ENCODE assay signal across 34 mouse cellular contexts in the genomic region with DNA sequence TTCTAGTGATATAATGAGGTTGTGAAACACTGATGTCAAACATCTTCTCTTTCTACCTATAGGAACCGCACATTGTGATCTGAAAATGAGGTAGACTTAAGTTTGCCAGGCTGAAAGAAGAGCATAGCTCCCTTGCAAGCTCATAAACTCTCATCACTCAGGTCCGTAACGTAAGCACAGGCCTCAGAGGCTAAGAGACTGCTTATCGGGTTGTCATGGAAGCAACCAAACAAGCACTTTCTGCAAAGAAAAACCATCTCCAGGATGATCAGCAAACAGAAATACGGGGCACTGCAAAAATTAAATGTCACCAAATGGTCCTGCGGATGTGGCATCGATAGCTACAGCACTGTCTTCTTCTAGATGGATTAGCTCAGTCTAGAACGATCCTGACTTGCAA. TPM values are rescaled to one million over a fixed set of nuclear protein-coding genes. Genes with fewer than 3 reads are reported as not detected.
DNase-seq lines count a peak whose midpoint lies in the region; ATAC-seq and TF ChIP-seq lines count a peak whose summit lies in the region.
"Had no signal": no experiment of that assay in that cellular context is flagged by ENCODE, and none has a peak within 500 bp of the region (broad histone marks: within the 10 kb centered on the region; RNA-seq: fewer than 3 reads in every experiment).

No protein-coding gene starts in this region.

- H3K27me3 ChIP-seq in heart, embryonic 11.5 days (ENCODE audit: control insufficient read depth, insufficient read depth, low read length) = no peaks in the 10 kb centered on the region
- no peaks in the 10 kb centered on the region for H3K27me3 ChIP-seq in hindbrain, postnatal 0 days (ENCODE audit: insufficient read depth, low read length)
- H3K27me3 ChIP-seq in hindbrain, embryonic 12.5 days = no peaks in the 10 kb centered on the region
- H3K27me3 ChIP-seq in midbrain, embryonic 11.5 days (ENCODE audit: control insufficient read depth, insufficient read depth, low read length) = no peaks in the 10 kb centered on the region
- H3K27me3 ChIP-seq in midbrain, postnatal 0 days (ENCODE audit: insufficient read depth, low read length) = no peaks in the 10 kb centered on the region
- H3K27me3 ChIP-seq: hindbrain, embryonic 13.5 days; limb, embryonic 13.5 days; midbrain, embryonic 15.5 days; stomach, embryonic 15.5 days had no signal

- WGBS in heart, embryonic 11.5 days (ENCODE audit: insufficient replicate concordance) = 56% methylated on average over 8 of the region's 8 CpGs
- WGBS in hindbrain, postnatal 0 days = 84% methylated on average over 8 of the region's 8 CpGs
- WGBS in hindbrain, embryonic 12.5 days = 86% methylated on average over 8 of the region's 8 CpGs
- WGBS in midbrain, embryonic 11.5 days = 86% methylated on average over 8 of the region's 8 CpGs
- WGBS in midbrain, postnatal 0 days = 87% methylated on average over 8 of the region's 8 CpGs

- H3K9ac ChIP-seq in heart, embryonic 11.5 days (ENCODE audit: low read depth, low read length) = no peak overlapping the region
- H3K9ac ChIP-seq in hindbrain, postnatal 0 days (replicated peaks; ENCODE audit: low read length) = no peak overlapping the region
- H3K9ac ChIP-seq in hindbrain, embryonic 12.5 days = no peak overlapping the region
- H3K9ac ChIP-seq in midbrain, embryonic 11.5 days (ENCODE audit: low read length) = no peak overlapping the region
- H3K9ac ChIP-seq in midbrain, postnatal 0 days (replicated peaks; ENCODE audit: low read length, poor library complexity, severe bottlenecking) = no peak overlapping the region
- H3K9ac ChIP-seq: hindbrain, embryonic 13.5 days; limb, embryonic 13.5 days; midbrain, embryonic 15.5 days; stomach, embryonic 15.5 days had no signal

- H3K9me3 ChIP-seq in heart, embryonic 11.5 days (replicated peaks; ENCODE audit: control insufficient read depth, low read length) = no peaks in the 10 kb centered on the region
- no peaks in the 10 kb centered on the region for H3K9me3 ChIP-seq in hindbrain, postnatal 0 days (ENCODE audit: low read length)
- H3K9me3 ChIP-seq in hindbrain, embryonic 12.5 days (replicated peaks) = no peaks in the 10 kb centered on the region
- no peaks in the 10 kb centered on the region for H3K9me3 ChIP-seq in midbrain, embryonic 11.5 days (ENCODE audit: control insufficient read depth, low read length)
- H3K9me3 ChIP-seq in midbrain, postnatal 0 days (ENCODE audit: low read length) = no peaks in the 10 kb centered on the region
- H3K9me3 ChIP-seq: hindbrain, embryonic 13.5 days; limb, embryonic 13.5 days; midbrain, embryonic 15.5 days; stomach, embryonic 15.5 days had no signal

- no peak overlapping the region for H3K4me3 ChIP-seq in heart, embryonic 11.5 days (ENCODE audit: low read depth, low read length)
- no peak overlapping the region for H3K4me3 ChIP-seq in hindbrain, postnatal 0 days (ENCODE audit: low read length)
- no peak overlapping the region for H3K4me3 ChIP-seq in hindbrain, embryonic 12.5 days
- H3K4me3 ChIP-seq in midbrain, embryonic 11.5 days (ENCODE audit: low read depth, low read length) = no peak overlapping the region
- H3K4me3 ChIP-seq in midbrain, postnatal 0 days (ENCODE audit: low read depth, low read length) = no peak overlapping the region
- H3K4me3 ChIP-seq: erythroblast, embryonic 14.5 days; hindbrain, embryonic 13.5 days; limb, embryonic 13.5 days; midbrain, embryonic 15.5 days; stomach, embryonic 15.5 days had no signal

- no peak for DNase-seq in heart, adult 8-10 months (ENCODE audit: low spot score)
- DNase-seq in hindbrain, postnatal 0 days (ENCODE audit: low spot score) = peak; percentile 3
- DNase-seq in midbrain, embryonic 11.5 days (ENCODE audit: low spot score, missing footprints) = peak; percentile 10
- no peak for DNase-seq in midbrain, postnatal 0 days (ENCODE audit: low spot score)
- peak; percentile 5 for DNase-seq in telencephalon, adult 2 months (ENCODE audit: low read depth, low spot score)
- DNase-seq: cerebellum, adult 18-20 months; cerebellum, postnatal 10 days; kidney, adult 9 months; kidney, postnatal 10 days; lung, postnatal 10 days; right cerebral cortex, postnatal 25 days; thymus, adult 2 months; thymus, postnatal 36 days had no signal

- H3K27ac ChIP-seq in heart, embryonic 11.5 days (ENCODE audit: low read depth, low read length) = peak overlapping the region; percentile 65; the same call in 1 of the 2 replicates
- no peak overlapping the region for H3K27ac ChIP-seq in hindbrain, postnatal 0 days
- no peak overlapping the region for H3K27ac ChIP-seq in hindbrain, embryonic 12.5 days
- H3K27ac ChIP-seq in midbrain, embryonic 11.5 days (ENCODE audit: low read depth, low read length) = no peak overlapping the region
- no peak overlapping the region for H3K27ac ChIP-seq in midbrain, postnatal 0 days (ENCODE audit: low read depth, low read length)
- H3K27ac ChIP-seq: hindbrain, embryonic 13.5 days; limb, embryonic 13.5 days; midbrain, embryonic 15.5 days; stomach, embryonic 15.5 days had no signal

- H3K4me1 ChIP-seq in heart, embryonic 11.5 days (ENCODE audit: control insufficient read depth, insufficient read depth, low read length) = peaks cover 26% of the 10 kb centered on the region
- H3K4me1 ChIP-seq in hindbrain, postnatal 0 days (ENCODE audit: insufficient read depth, low read length) = peaks cover 5% of the 10 kb centered on the region; the same call in 1 of the 2 replicates
- peaks cover 6% of the 10 kb centered on the region for H3K4me1 ChIP-seq in hindbrain, embryonic 12.5 days
- no peaks in the 10 kb centered on the region for H3K4me1 ChIP-seq in midbrain, embryonic 11.5 days (ENCODE audit: control insufficient read depth, insufficient read depth, low read length)
- H3K4me1 ChIP-seq in midbrain, postnatal 0 days (ENCODE audit: insufficient read depth, low read length) = no peaks in the 10 kb centered on the region

- ATAC-seq in heart, embryonic 11.5 days (replicated peaks; ENCODE audit: insufficient number of reproducible peaks, low FRiP score, low TSS enrichment) = no peak
- ATAC-seq in hindbrain, postnatal 0 days = no peak
- ATAC-seq in hindbrain, embryonic 12.5 days (ENCODE audit: low FRiP score) = no peak
- ATAC-seq in midbrain, embryonic 11.5 days (ENCODE audit: low FRiP score) = no peak
- ATAC-seq in midbrain, postnatal 0 days (ENCODE audit: low FRiP score) = no peak
- ATAC-seq: CD4-positive, CD25-positive, alpha-beta regulatory T cell, adult 4 months; forebrain, embryonic 16.5 days; intestine, postnatal 0 days; midbrain, embryonic 15.5 days had no signal

- no peaks in the 10 kb centered on the region for H3K36me3 ChIP-seq in heart, embryonic 11.5 days (ENCODE audit: control insufficient read depth, insufficient read depth, low read length)
- no peaks in the 10 kb centered on the region for H3K36me3 ChIP-seq in hindbrain, postnatal 0 days (ENCODE audit: insufficient read depth, low read length)
- no peaks in the 10 kb centered on the region for H3K36me3 ChIP-seq in hindbrain, embryonic 12.5 days
- H3K36me3 ChIP-seq in midbrain, embryonic 11.5 days (ENCODE audit: control insufficient read depth, insufficient read depth, low read length) = no peaks in the 10 kb centered on the region
- H3K36me3 ChIP-seq in midbrain, postnatal 0 days (ENCODE audit: insufficient read depth, low read length) = no peaks in the 10 kb centered on the region
- H3K36me3 ChIP-seq: hindbrain, embryonic 13.5 days; midbrain, embryonic 15.5 days had no signal

- H3K4me2 ChIP-seq in heart, embryonic 11.5 days = no peak overlapping the region
- no peak overlapping the region for H3K4me2 ChIP-seq in hindbrain, postnatal 0 days (ENCODE audit: low read depth, low read length)
- H3K4me2 ChIP-seq in hindbrain, embryonic 12.5 days (replicated peaks) = no peak overlapping the region
- no peak overlapping the region for H3K4me2 ChIP-seq in midbrain, embryonic 11.5 days
- H3K4me2 ChIP-seq in midbrain, postnatal 0 days (ENCODE audit: low read depth, low read length, poor library complexity, severe bottlenecking) = no peak overlapping the region
- H3K4me2 ChIP-seq: hindbrain, embryonic 13.5 days; limb, embryonic 13.5 days; liver, embryonic 11.5 days; midbrain, embryonic 15.5 days; stomach, embryonic 15.5 days had no signal

- TF ChIP-seq CTCF in hindbrain, postnatal 0 days (IDR thresholded peaks at IDR 0.05; ENCODE audit: low read depth) = no peak
- TF ChIP-seq CTCF in midbrain, postnatal 0 days (IDR thresholded peaks at IDR 0.05) = no peak

RNA-seq across cellular contexts. Expression of a gene that starts 23.3 kb away (rescaled TPM):
- polyA plus RNA-seq in heart, embryonic 11.5 days (2014; fragmentation: Nextera tagmentation; extraction: Ambion mirVana) = 0.11 and 0.33 TPM in 2 replicates
- total RNA-seq in heart, adult 8-10 months (2022) = under 1 TPM; 0.20 to 0.72 (median 0.27) TPM
- total RNA-seq in hindbrain, postnatal 0 days (2014; rRNA removed) = not detected in 2 replicates
- not detected in 2 replicates for polyA plus RNA-seq in hindbrain, postnatal 0 days (2015; fragmentation: Nextera tagmentation; extraction: Ambion mirVana)
- 0.10 TPM in 1 of 2 replicates, not detected in the other for polyA plus RNA-seq in hindbrain, embryonic 12.5 days (2016; fragmentation: Nextera tagmentation; extraction: Ambion mirVana)
- polyA plus RNA-seq in midbrain, embryonic 11.5 days (2014; fragmentation: Nextera tagmentation; extraction: Ambion mirVana) = not detected in 2 replicates
- not detected in 2 replicates for total RNA-seq in midbrain, postnatal 0 days (2014; rRNA removed)
- not detected in 2 replicates for polyA plus RNA-seq in midbrain, postnatal 0 days (2015; fragmentation: Nextera tagmentation; extraction: Ambion mirVana)
- total RNA-seq: adrenal gland, postnatal 14 days; common myeloid progenitor, adult 5-6 weeks; layer of hippocampus, postnatal 14 days; left cerebral cortex, postnatal 36 days; neutrophil, adult 5-6 weeks had no signal
- polyA plus RNA-seq: CD4-positive, CD25-positive, alpha-beta regulatory T cell, adult 4 months; erythroblast, embryonic 14.5 days; forebrain, embryonic 11.5 days; forebrain, embryonic 16.5 days; hindbrain, embryonic 13.5 days; liver, embryonic 11.5 days; liver, embryonic 16.5 days; midbrain, embryonic 15.5 days; neural tube, embryonic 11.5 days; thymus, adult 2 months had no signal

RNA-seq across cellular contexts. Expression of a gene that starts 29.6 kb away (rescaled TPM):
- 2.5 and 3.1 TPM in 2 replicates for polyA plus RNA-seq in heart, embryonic 11.5 days (2014; fragmentation: Nextera tagmentation; extraction: Ambion mirVana)
- total RNA-seq in heart, adult 8-10 months (2022) = under 1 TPM; 0.11 to 0.22 (median 0.16) TPM
- total RNA-seq in hindbrain, postnatal 0 days (2014; rRNA removed) = 0.65 and 0.68 TPM in 2 replicates
- polyA plus RNA-seq in hindbrain, postnatal 0 days (2015; fragmentation: Nextera tagmentation; extraction: Ambion mirVana) = 1.2 and 1.7 TPM in 2 replicates
- polyA plus RNA-seq in hindbrain, embryonic 12.5 days (2016; fragmentation: Nextera tagmentation; extraction: Ambion mirVana) = 0.18 and 0.40 TPM in 2 replicates
- 0.12 and 0.43 TPM in 2 replicates for polyA plus RNA-seq in midbrain, embryonic 11.5 days (2014; fragmentation: Nextera tagmentation; extraction: Ambion mirVana)
- total RNA-seq in midbrain, postnatal 0 days (2014; rRNA removed) = 0.82 and 1.1 TPM in 2 replicates
- polyA plus RNA-seq in midbrain, postnatal 0 days (2015; fragmentation: Nextera tagmentation; extraction: Ambion mirVana) = 0.43 and 0.83 TPM in 2 replicates
- total RNA-seq: common myeloid progenitor, adult 5-6 weeks; left cerebral cortex, adult 8-10 months; left cerebral cortex, postnatal 36 days; neutrophil, adult 5-6 weeks had no signal
- polyA plus RNA-seq: CD4-positive, CD25-positive, alpha-beta regulatory T cell, adult 4 months; erythroblast, embryonic 14.5 days; large intestine, adult 2 months; liver, embryonic 16.5 days; neural tube, embryonic 11.5 days had no signal

Comparison
In these comparisons a context has a peak if more than half of its experiments do, and no peak if none do; other contexts are left out.
1. DNase-seq: peak in hindbrain, postnatal 0 days (single experiment), midbrain, embryonic 11.5 days (single experiment) and telencephalon, adult 2 months (single experiment); none in heart, adult 8-10 months (single experiment) and midbrain, postnatal 0 days (single experiment).